Mouse (Mus musculus): Measurements from ENCODE around the gene Wfikkn1. TPM values are rescaled to one million over a fixed set of nuclear protein-coding genes. Genes with fewer than 3 reads are reported as not detected.

Wfikkn1 gene
- polyA plus RNA-seq, 1 experiment from 2014 or later, result 0.68 TPM

DNA sequence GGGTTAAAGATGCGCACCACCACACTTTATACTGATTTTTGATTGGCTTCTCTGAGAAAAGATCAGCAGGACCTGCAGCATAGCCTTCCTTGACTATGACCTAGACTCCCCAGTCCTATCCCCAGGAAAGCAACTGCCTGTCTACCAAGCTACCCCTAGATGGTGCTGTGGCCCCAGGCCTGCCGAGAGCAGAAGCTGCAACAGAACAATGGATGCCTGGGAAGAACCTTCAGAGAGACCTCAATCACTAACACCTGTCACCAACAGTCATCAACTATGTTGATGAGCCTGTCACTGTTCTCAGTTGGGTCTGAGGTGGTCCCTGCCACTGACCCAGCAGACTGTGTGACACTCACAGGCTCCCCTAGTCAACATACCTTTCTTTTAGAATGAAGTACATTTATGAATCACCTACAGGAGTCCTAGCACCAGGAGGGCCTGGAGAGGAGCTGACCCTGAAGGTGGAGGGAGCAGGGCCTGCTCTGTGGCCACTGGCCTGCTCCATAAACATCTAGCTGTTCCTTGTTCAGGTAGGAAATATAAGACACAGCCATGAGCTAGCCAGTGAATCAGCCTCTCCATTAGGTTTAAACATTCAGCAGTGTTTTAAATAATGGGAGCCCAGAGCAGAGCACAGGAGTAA, 13.4 kb upstream of the Wfikkn1 start:
- H3K36me3 ChIP-seq (ENCODE audit: control insufficient read depth, insufficient read depth, low read length), result no peaks in the 10 kb centered on the region; the same call in 1 of the 2 replicates
- no peak overlapping the region for H3K4me3 ChIP-seq (ENCODE audit: low read depth, low read length)
- 31% methylated on average over 2 of the region's 2 CpGs for WGBS
- no peak overlapping the region for H3K4me2 ChIP-seq (ENCODE audit: low read depth, severe bottlenecking)
- DNase-seq (ENCODE audit: low spot score), result peak; percentile 75
- peak; percentile 62; the same call in 1 of the 2 replicates for ATAC-seq (ENCODE audit: insufficient number of reproducible peaks, low FRiP score, low TSS enrichment, low read depth)
- H3K9ac ChIP-seq (ENCODE audit: low read length), result no peak overlapping the region
- H3K27me3 ChIP-seq (ENCODE audit: control insufficient read depth, insufficient read depth, low read length), result no peaks in the 10 kb centered on the region
- H3K4me1 ChIP-seq (ENCODE audit: control insufficient read depth, insufficient read depth, low read length), result no peaks in the 10 kb centered on the region
- no peak overlapping the region for H3K27ac ChIP-seq (replicated peaks; ENCODE audit: low read depth, low read length)
- H3K9me3 ChIP-seq (ENCODE audit: control insufficient read depth, low read length), result no peaks in the 10 kb centered on the region

DNA sequence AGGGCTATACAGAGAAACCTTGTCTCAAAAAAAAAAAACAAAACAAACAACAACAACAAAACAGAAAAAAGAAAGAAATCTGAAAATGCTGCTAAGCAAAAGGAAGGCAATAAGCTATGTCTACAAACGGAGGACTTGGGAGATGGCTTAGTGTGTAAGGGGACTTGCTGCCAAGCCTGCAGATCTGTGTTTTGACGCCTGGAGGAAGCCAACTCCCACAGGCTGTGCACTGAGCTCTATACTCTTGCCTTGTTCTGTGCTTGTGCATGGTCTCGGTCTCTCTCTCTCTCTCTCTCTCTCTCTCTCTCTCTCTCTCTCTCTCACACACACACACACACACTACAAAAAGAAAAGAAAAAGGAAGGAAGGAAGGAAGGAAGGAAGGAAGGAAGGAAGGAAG, 8.2 kb upstream of the Wfikkn1 start:
- Histone ChIP-seq H3K4me2 (ENCODE audit: low read depth, severe bottlenecking) (no peak overlapping the region), H3K4me3 (ENCODE audit: low read depth, low read length) (no peak overlapping the region), H3K27ac (replicated peaks; ENCODE audit: low read depth, low read length) (no peak overlapping the region), H3K9ac (ENCODE audit: low read length) (no peak overlapping the region), H3K27me3 (ENCODE audit: control insufficient read depth, insufficient read depth, low read length) (no peaks in the 10 kb centered on the region), H3K9me3 (ENCODE audit: control insufficient read depth, low read length) (no peaks in the 10 kb centered on the region), H3K4me1 (ENCODE audit: control insufficient read depth, insufficient read depth, low read length) (no peaks in the 10 kb centered on the region), H3K36me3 (ENCODE audit: control insufficient read depth, insufficient read depth, low read length) (peaks cover 7% of the 10 kb centered on the region)
- ATAC-seq (ENCODE audit: insufficient number of reproducible peaks, low FRiP score, low TSS enrichment, low read depth), result no peak
- DNase-seq (ENCODE audit: low spot score), result no peak
- WGBS, result 84% methylated on average over 3 of the region's 3 CpGs

DNA sequence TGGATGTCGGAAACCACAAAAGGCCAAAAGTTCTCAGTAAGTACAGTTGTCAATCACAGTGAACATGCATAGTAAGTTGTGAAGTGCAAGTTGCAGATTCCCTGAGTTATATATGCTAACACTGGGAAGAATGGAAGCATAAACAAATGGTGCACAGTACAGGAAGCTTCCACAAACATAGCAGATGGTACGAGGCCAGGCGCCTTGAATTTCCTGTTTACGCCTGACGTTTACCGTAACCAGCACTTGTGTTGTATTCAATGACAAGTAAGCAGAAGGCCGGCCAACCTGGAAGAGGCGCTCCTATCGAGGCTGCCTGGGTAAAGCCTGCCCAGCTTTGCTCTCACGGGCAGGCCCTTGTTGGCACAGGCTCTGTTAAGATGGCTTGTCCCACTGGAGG, 6.8 kb upstream of the Wfikkn1 start:
- H3K4me3 ChIP-seq (ENCODE audit: low read depth, low read length), result no peak overlapping the region
- peaks cover 10% of the 10 kb centered on the region for H3K36me3 ChIP-seq (ENCODE audit: control insufficient read depth, insufficient read depth, low read length)
- whole genome bisulfite sequencing, result 90% methylated on average over 10 of the region's 10 CpGs
- no peak overlapping the region for H3K9ac ChIP-seq (ENCODE audit: low read length)
- H3K4me1 ChIP-seq (ENCODE audit: control insufficient read depth, insufficient read depth, low read length), result no peaks in the 10 kb centered on the region
- H3K4me2 ChIP-seq (ENCODE audit: low read depth, severe bottlenecking), result no peak overlapping the region
- no peak for DNase-seq (ENCODE audit: low spot score)
- no peaks in the 10 kb centered on the region for H3K27me3 ChIP-seq (ENCODE audit: control insufficient read depth, insufficient read depth, low read length)
- no peak overlapping the region for H3K27ac ChIP-seq (replicated peaks; ENCODE audit: low read depth, low read length)
- no peak for ATAC-seq (ENCODE audit: insufficient number of reproducible peaks, low FRiP score, low TSS enrichment, low read depth)
- no peaks in the 10 kb centered on the region for H3K9me3 ChIP-seq (ENCODE audit: control insufficient read depth, low read length)

DNA sequence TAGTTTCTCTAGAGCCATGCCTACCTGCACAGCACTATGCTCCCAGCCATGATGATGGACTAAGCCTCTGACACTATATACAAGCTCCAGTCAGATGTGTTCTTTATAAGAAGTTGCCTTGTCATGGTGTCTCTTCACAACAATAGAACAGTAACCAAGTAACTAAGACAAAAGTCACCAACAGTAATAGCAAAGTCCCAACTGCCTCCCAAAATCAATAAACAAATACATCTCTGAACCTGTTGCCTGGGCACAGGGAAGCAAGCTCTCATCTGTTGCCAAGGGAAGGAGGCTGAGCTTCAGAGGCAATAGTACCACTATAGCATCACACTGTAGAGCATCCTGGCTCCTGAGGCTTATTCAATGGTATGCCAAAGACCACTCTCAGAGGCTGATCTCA, 6.1 kb upstream of the Wfikkn1 start:
- Histone ChIP-seq H3K4me1 (ENCODE audit: control insufficient read depth, insufficient read depth, low read length) (peaks cover 7% of the 10 kb centered on the region), H3K4me2 (ENCODE audit: low read depth, severe bottlenecking) (no peak overlapping the region), H3K36me3 (ENCODE audit: control insufficient read depth, insufficient read depth, low read length) (peaks cover 10% of the 10 kb centered on the region), H3K27ac (replicated peaks; ENCODE audit: low read depth, low read length) (no peak overlapping the region), H3K9me3 (ENCODE audit: control insufficient read depth, low read length) (no peaks in the 10 kb centered on the region), H3K27me3 (ENCODE audit: control insufficient read depth, insufficient read depth, low read length) (no peaks in the 10 kb centered on the region), H3K4me3 (ENCODE audit: low read depth, low read length) (no peak overlapping the region), H3K9ac (ENCODE audit: low read length) (no peak overlapping the region)
- DNase-seq (ENCODE audit: low spot score) (no peak), ATAC-seq (ENCODE audit: insufficient number of reproducible peaks, low FRiP score, low TSS enrichment, low read depth) (no peak)

DNA sequence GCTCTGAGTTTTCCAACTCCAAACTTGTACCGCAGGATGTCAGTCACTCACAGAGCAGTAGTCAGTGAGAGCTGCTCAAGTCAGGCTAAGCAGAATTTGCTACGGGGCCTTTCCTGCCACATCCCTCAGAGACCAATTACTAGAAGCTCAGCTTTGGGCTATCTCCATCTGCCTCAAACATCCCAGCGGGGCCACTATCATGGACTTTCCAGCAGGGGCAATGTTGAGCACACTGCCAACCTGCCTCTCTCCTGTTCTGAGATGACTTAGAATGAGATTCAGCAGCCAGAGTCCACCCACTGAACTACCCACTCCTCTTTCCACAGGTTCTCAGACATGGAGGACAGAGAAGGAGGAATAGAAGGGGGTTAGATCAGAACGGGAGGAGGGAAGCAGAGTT, 5.0 kb upstream of the Wfikkn1 start:
- WGBS, result 62% methylated on average over 4 of the region's 4 CpGs
- peaks cover 10% of the 10 kb centered on the region for H3K36me3 ChIP-seq (ENCODE audit: control insufficient read depth, insufficient read depth, low read length)
- peak; percentile 37 for DNase-seq (ENCODE audit: low spot score)

DNA sequence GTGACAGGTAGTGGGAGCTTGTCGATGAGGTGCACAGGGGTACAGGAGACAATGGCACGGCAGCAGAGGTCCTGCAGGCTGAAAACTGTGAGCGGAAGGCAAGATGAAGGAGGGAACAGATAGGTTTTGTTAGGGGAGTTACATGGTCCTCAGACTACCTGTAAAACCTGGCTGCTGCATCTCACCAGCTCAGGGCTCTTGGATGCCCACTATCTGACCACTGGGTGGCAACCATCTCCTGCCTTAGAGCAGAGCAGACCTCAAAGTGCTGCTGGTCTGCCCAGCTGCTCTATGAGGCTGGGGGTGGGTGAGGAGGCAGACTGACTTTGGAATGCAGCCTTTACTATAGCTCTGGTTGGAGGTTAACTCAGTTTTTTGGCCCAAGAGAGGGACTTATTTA, 3.2 kb upstream of the Wfikkn1 start:
- Histone ChIP-seq H3K9ac (ENCODE audit: low read length) (no peak overlapping the region), H3K4me1 (ENCODE audit: control insufficient read depth, insufficient read depth, low read length) (peaks cover 26% of the 10 kb centered on the region), H3K27ac (replicated peaks; ENCODE audit: low read depth, low read length) (no peak overlapping the region)

More for the DNA sequence above, 5.0 kb upstream of the Wfikkn1 start:
- H3K4me3 ChIP-seq (ENCODE audit: low read depth, low read length), result no peak overlapping the region
- no peaks in the 10 kb centered on the region for H3K27me3 ChIP-seq (ENCODE audit: control insufficient read depth, insufficient read depth, low read length)
- ATAC-seq (ENCODE audit: insufficient number of reproducible peaks, low FRiP score, low TSS enrichment, low read depth), result no peak
- no peaks in the 10 kb centered on the region for H3K9me3 ChIP-seq (ENCODE audit: control insufficient read depth, low read length)
- peaks cover 18% of the 10 kb centered on the region for H3K4me1 ChIP-seq (ENCODE audit: control insufficient read depth, insufficient read depth, low read length)
- no peak overlapping the region for H3K9ac ChIP-seq (ENCODE audit: low read length)
- H3K4me2 ChIP-seq (ENCODE audit: low read depth, severe bottlenecking), result no peak overlapping the region
- no peak overlapping the region for H3K27ac ChIP-seq (replicated peaks; ENCODE audit: low read depth, low read length)

DNA sequence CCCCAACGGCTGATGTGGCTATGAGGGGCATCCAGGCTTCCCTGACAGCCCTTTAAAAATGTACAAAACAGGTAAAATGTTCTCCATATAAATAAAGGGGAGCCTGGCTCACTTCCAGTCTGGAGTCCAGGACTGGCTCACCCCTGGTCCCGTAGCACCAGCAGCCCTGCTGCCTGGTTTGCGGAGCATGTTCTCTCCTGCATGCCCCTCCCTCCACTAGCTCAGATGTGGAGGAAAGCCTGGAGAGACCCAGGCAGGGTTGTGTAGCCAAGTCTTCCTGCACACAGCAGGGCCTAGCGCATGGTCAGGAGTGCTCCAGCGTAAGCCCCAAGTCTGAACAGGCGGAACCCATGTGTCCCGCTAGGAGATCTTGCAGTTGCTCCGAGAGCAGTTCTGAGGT, 2.6 kb upstream of the Wfikkn1 start:
- no peak for DNase-seq (ENCODE audit: low spot score)
- peaks cover 10% of the 10 kb centered on the region for H3K36me3 ChIP-seq (ENCODE audit: control insufficient read depth, insufficient read depth, low read length)
- 87% methylated on average over 8 of the region's 8 CpGs for WGBS
- H3K4me3 ChIP-seq (ENCODE audit: low read depth, low read length), result no peak overlapping the region
- H3K27me3 ChIP-seq (ENCODE audit: control insufficient read depth, insufficient read depth, low read length), result no peaks in the 10 kb centered on the region
- H3K27ac ChIP-seq (replicated peaks; ENCODE audit: low read depth, low read length), result no peak overlapping the region
- no peak for ATAC-seq (ENCODE audit: insufficient number of reproducible peaks, low FRiP score, low TSS enrichment, low read depth)
- no peaks in the 10 kb centered on the region for H3K9me3 ChIP-seq (ENCODE audit: control insufficient read depth, low read length)
- H3K4me1 ChIP-seq (ENCODE audit: control insufficient read depth, insufficient read depth, low read length), result peaks cover 26% of the 10 kb centered on the region
- H3K9ac ChIP-seq (ENCODE audit: low read length), result no peak overlapping the region
- H3K4me2 ChIP-seq (ENCODE audit: low read depth, severe bottlenecking), result no peak overlapping the region

More for the DNA sequence above, 3.2 kb upstream of the Wfikkn1 start:
- H3K27me3 ChIP-seq (ENCODE audit: control insufficient read depth, insufficient read depth, low read length), result no peaks in the 10 kb centered on the region
- no peak overlapping the region for H3K4me3 ChIP-seq (ENCODE audit: low read depth, low read length)
- DNase-seq (ENCODE audit: low spot score), result no peak
- no peak for ATAC-seq (ENCODE audit: insufficient number of reproducible peaks, low FRiP score, low TSS enrichment, low read depth)
- H3K9me3 ChIP-seq (ENCODE audit: control insufficient read depth, low read length), result no peaks in the 10 kb centered on the region
- H3K4me2 ChIP-seq (ENCODE audit: low read depth, severe bottlenecking), result no peak overlapping the region
- peaks cover 10% of the 10 kb centered on the region for H3K36me3 ChIP-seq (ENCODE audit: control insufficient read depth, insufficient read depth, low read length)
- 85% methylated on average over 3 of the region's 3 CpGs for WGBS

DNA sequence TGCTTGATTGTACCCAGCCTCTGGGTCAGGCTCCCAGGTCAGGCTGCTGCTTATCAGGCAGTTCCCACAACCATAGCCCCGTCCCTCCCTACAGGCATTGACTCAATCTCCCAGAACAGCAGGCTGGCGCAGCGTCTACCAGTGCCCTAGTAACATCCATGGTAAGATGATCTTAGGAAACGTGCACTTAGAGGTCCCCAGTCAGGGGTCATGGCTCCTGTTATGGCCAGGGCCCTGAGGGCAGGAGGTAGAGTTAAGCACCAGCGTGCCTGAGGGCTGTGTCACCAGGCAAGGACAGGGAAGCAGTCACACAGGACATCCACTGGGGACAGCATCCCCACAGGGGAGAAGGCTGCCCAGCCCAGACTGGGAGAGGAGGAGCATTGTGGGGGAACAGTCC, 1.6 kb upstream of the Wfikkn1 start:
- 0 out of 2 replicates have a peak overlapping the region, but pooled peaks have one; percentile 24 for H3K9ac ChIP-seq (ENCODE audit: low read length)
- 0 out of 2 replicates have a peak overlapping the region, but pooled peaks have one; percentile 10 for H3K27ac ChIP-seq (replicated peaks; ENCODE audit: low read depth, low read length)
- DNase-seq (ENCODE audit: low spot score) (no peak), ATAC-seq (ENCODE audit: insufficient number of reproducible peaks, low FRiP score, low TSS enrichment, low read depth) (no peak)
- WGBS, result 23% methylated on average over 5 of the region's 5 CpGs
- peaks cover 11% of the 10 kb centered on the region for H3K36me3 ChIP-seq (ENCODE audit: control insufficient read depth, insufficient read depth, low read length)
- H3K4me1 ChIP-seq (ENCODE audit: control insufficient read depth, insufficient read depth, low read length), result peaks cover 26% of the 10 kb centered on the region
- no peak overlapping the region for H3K4me2 ChIP-seq (ENCODE audit: low read depth, severe bottlenecking)
- H3K9me3 ChIP-seq (ENCODE audit: control insufficient read depth, low read length), result no peaks in the 10 kb centered on the region
- no peaks in the 10 kb centered on the region for H3K27me3 ChIP-seq (ENCODE audit: control insufficient read depth, insufficient read depth, low read length)
- H3K4me3 ChIP-seq (ENCODE audit: low read depth, low read length), result no peak overlapping the region

DNA sequence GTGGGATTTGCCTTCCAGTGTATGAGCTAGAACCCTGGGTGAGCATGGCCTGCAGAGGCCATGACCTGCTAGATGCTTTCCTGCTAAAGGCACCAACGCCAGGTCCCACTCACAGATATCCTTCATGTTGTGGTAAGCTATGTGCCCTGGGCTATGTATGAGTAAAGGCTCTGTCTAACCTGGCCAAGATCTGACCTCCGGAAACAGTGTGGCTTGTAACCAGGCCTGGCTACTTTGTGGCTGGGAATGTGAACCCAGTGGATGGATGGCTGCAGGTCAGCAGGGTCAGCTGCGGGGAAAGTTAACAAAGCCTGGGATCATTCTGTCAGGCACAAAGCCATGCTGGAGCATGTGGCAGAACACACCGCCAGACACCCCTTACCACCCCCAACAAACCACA, 1.0 kb upstream of the Wfikkn1 start:
- Histone ChIP-seq H3K9ac (ENCODE audit: low read length) (no peak overlapping the region), H3K9me3 (ENCODE audit: control insufficient read depth, low read length) (no peaks in the 10 kb centered on the region), H3K4me1 (ENCODE audit: control insufficient read depth, insufficient read depth, low read length) (peaks cover 27% of the 10 kb centered on the region), H3K4me2 (ENCODE audit: low read depth, severe bottlenecking) (no peak overlapping the region), H3K27ac (replicated peaks; ENCODE audit: low read depth, low read length) (peak overlapping the region; percentile 68), H3K4me3 (ENCODE audit: low read depth, low read length) (no peak overlapping the region), H3K27me3 (ENCODE audit: control insufficient read depth, insufficient read depth, low read length) (no peaks in the 10 kb centered on the region), H3K36me3 (ENCODE audit: control insufficient read depth, insufficient read depth, low read length) (peaks cover 11% of the 10 kb centered on the region)
- WGBS, result 14% methylated on average over 4 of the region's 4 CpGs
- ATAC-seq (ENCODE audit: insufficient number of reproducible peaks, low FRiP score, low TSS enrichment, low read depth) (no peak), DNase-seq (ENCODE audit: low spot score) (peak; percentile 46)
